Comparison of ENCODE assay signal across 28 mouse cellular contexts in genomic region chr3:51773587-51773986, GRCm38 (mm10).
DNase-seq lines count a peak whose midpoint lies in the region; ATAC-seq lines count a peak whose summit lies in the region.
"Had no signal": no experiment of that assay in that cellular context is flagged by ENCODE, and none has a peak within 500 bp of the region (broad histone marks: within the 10 kb centered on the region; RNA-seq: fewer than 3 reads in every experiment).

No protein-coding gene starts in this region.

- H3K9me3 ChIP-seq in forebrain, embryonic 11.5 days (ENCODE audit: control insufficient read depth, low read length): no peaks in the 10 kb centered on the region
- no peaks in the 10 kb centered on the region for H3K9me3 ChIP-seq in forebrain, embryonic 12.5 days

- peak; percentile 14 for DNase-seq in forebrain, embryonic 11.5 days (ENCODE audit: low spot score)
- peak; percentile 72 for DNase-seq in 416B (ENCODE audit: low read depth)
- DNase-seq in Muller cell, postnatal 12 days (ENCODE audit: inconsistent ontology term): no peak
- DNase-seq in left cerebral cortex, postnatal 36 days (ENCODE audit: low spot score in 2 of 2): no peak
- DNase-seq in T-cell, adult 2 months (ENCODE audit: low spot score): no peak
- DNase-seq: adrenal gland, postnatal 10 days; adrenal gland, postnatal 36 days; B cell, adult 2 months; cerebellum, adult 18-20 months; cerebellum, adult 9-10 months; cerebellum, postnatal 14 days; forebrain, postnatal 0 days; gastrocnemius, adult 2 months; gastrocnemius, postnatal 25 days; heart, adult 2 months; heart, postnatal 10 days; heart, postnatal 36 days had no signal

- H3K36me3 ChIP-seq in forebrain, embryonic 11.5 days (ENCODE audit: control insufficient read depth, insufficient read depth, low read length): no peaks in the 10 kb centered on the region
- H3K36me3 ChIP-seq in forebrain, embryonic 12.5 days (replicated peaks): no peaks in the 10 kb centered on the region
- H3K36me3 ChIP-seq: embryonic facial prominence, embryonic 13.5 days; heart, embryonic 15.5 days had no signal

- WGBS in forebrain, embryonic 11.5 days: 92% methylated on average over 5 of the region's 5 CpGs
- 83% methylated on average over 5 of the region's 5 CpGs for WGBS in forebrain, embryonic 12.5 days

- peaks cover 7% of the 10 kb centered on the region; the same call in 1 of the 2 replicates for H3K4me1 ChIP-seq in forebrain, embryonic 11.5 days (replicated peaks; ENCODE audit: control insufficient read depth, insufficient read depth, low read length)
- H3K4me1 ChIP-seq in forebrain, embryonic 12.5 days: peaks cover 22% of the 10 kb centered on the region

- H3K27ac ChIP-seq in forebrain, embryonic 11.5 days (ENCODE audit: low read depth, low read length): no peak overlapping the region
- H3K27ac ChIP-seq in forebrain, embryonic 12.5 days: no peak overlapping the region
- H3K27ac ChIP-seq: embryonic facial prominence, embryonic 13.5 days; gastrocnemius, adult 2 months; heart, adult 2 months; heart, embryonic 15.5 days; hindbrain, embryonic 14.5 days; hindbrain, postnatal 0 days had no signal

- H3K27me3 ChIP-seq in forebrain, embryonic 11.5 days (ENCODE audit: control insufficient read depth, insufficient read depth, low read length): no peaks in the 10 kb centered on the region
- H3K27me3 ChIP-seq in forebrain, embryonic 12.5 days: no peaks in the 10 kb centered on the region
- H3K27me3 ChIP-seq: embryonic facial prominence, embryonic 13.5 days; heart, embryonic 15.5 days had no signal

- no peak for ATAC-seq in forebrain, embryonic 11.5 days (replicated peaks; ENCODE audit: low FRiP score)
- ATAC-seq in forebrain, embryonic 12.5 days (ENCODE audit: low FRiP score): no peak
- ATAC-seq in granulocyte monocyte progenitor cell, adult 5-6 weeks (replicated peaks; ENCODE audit: poor library complexity, severe bottlenecking): peak; percentile 73
- 0 out of 2 replicates have a peak, but pooled peaks have one; percentile 12 for ATAC-seq in megakaryocyte, adult 5-6 weeks (ENCODE audit: poor library complexity, severe bottlenecking)
- ATAC-seq: forebrain, embryonic 14.5 days; forebrain, postnatal 0 days; hindbrain, postnatal 0 days; intestine, postnatal 0 days had no signal

- no peak overlapping the region for H3K9ac ChIP-seq in forebrain, embryonic 11.5 days (ENCODE audit: low read length)
- no peak overlapping the region for H3K9ac ChIP-seq in forebrain, embryonic 12.5 days
- H3K9ac ChIP-seq: embryonic facial prominence, embryonic 13.5 days; forebrain, postnatal 0 days; heart, embryonic 15.5 days; hindbrain, embryonic 14.5 days had no signal

- intact Hi-C loops in left cerebral cortex, postnatal 36 days (cut with DNase I): no loop called here

- no peak overlapping the region for H3K4me2 ChIP-seq in forebrain, embryonic 11.5 days (ENCODE audit: low read depth, low read length, severe bottlenecking)
- H3K4me2 ChIP-seq in forebrain, embryonic 12.5 days: no peak overlapping the region
- H3K4me2 ChIP-seq: embryonic facial prominence, embryonic 13.5 days; heart, embryonic 11.5 days; heart, embryonic 15.5 days; hindbrain, embryonic 14.5 days had no signal

- H3K4me3 ChIP-seq in forebrain, embryonic 11.5 days (ENCODE audit: low read depth, low read length): no peak overlapping the region
- H3K4me3 ChIP-seq in forebrain, embryonic 12.5 days (replicated peaks): no peak overlapping the region
- H3K4me3 ChIP-seq: embryonic facial prominence, embryonic 13.5 days; erythroblast, embryonic 14.5 days; gastrocnemius, adult 2 months; heart, adult 2 months; heart, embryonic 15.5 days had no signal

Comparison
In these comparisons a context has a peak if more than half of its experiments do, and no peak if none do; other contexts are left out.
1. ATAC-seq: peak in granulocyte monocyte progenitor cell, adult 5-6 weeks (single experiment) and megakaryocyte, adult 5-6 weeks (single experiment); none in forebrain, embryonic 11.5 days (single experiment) and forebrain, embryonic 12.5 days (single experiment).
2. DNase-seq: peak in forebrain, embryonic 11.5 days (single experiment) and 416B (single experiment); none in Muller cell, postnatal 12 days (single experiment), left cerebral cortex, postnatal 36 days (0 of 2) and T-cell, adult 2 months (single experiment).